Mouse (Mus musculus) CD4-positive, CD25-positive, alpha-beta regulatory T cell, adult 4 months (primary cell): Measurements from ENCODE around the gene Coq4. TPM values are rescaled to one million over a fixed set of nuclear protein-coding genes. Genes with fewer than 3 reads are reported as not detected.

Experiments used
- ATAC-seq: one replicate; pipeline ENCODE4 v1.8.0; 2017
- polyA plus RNA-seq, 2 experiments: library from polyadenylated mRNA; unstranded; fragments of 100-300 nt; shearing (Covaris generic); gene quantifications; one replicate each; pipeline ENCODE4 v1.2.1; 2017

Gene Coq4
- polyA plus RNA-seq, 2 experiments from 2014 or later = 5.0 to 11.6 TPM

- no peak for ATAC-seq
Observed at GRCm38 (mm10) chr2:29846911-29847310, 59.6 kb downstream of the Coq4 start.

Other genes with a start within 250 kb of the Coq4 start
- 10 to 100 TPM; 28.7 to 35.9 TPM for gene Rapgef1, start 167.8 kb upstream of the Coq4 start, polyA plus RNA-seq
- under 1 TPM in 1 of 2 experiments, not detected in 1; 0.30 TPM for gene Gm13420, start 35.8 kb upstream of the Coq4 start, polyA plus RNA-seq
- gene Gm13547, start 28.2 kb upstream of the Coq4 start, polyA plus RNA-seq = not detected
- 10 to 100 TPM; 20.3 to 34.2 TPM for gene Trub2, start 1.0 kb downstream of the Coq4 start, polyA plus RNA-seq
- 1 to 10 TPM; 1.1 to 1.8 TPM for gene Slc27a4, start 15.1 kb downstream of the Coq4 start, polyA plus RNA-seq
- 10 to 100 TPM; 21.1 to 25.3 TPM for gene Urm1, start 32.6 kb downstream of the Coq4 start, polyA plus RNA-seq
- under 1 TPM; 0.20 to 0.87 TPM for gene Cercam, start 81.7 kb downstream of the Coq4 start, polyA plus RNA-seq
- gene Odf2, start 101.7 kb downstream of the Coq4 start, polyA plus RNA-seq = 10 to 100 TPM; 47.1 to 62.9 TPM
- 10 to 100 TPM; 61.6 to 82.4 TPM for gene Gle1, start 147.9 kb downstream of the Coq4 start, polyA plus RNA-seq
- 100 to 1,000 TPM in 1 of 2 experiments, 10 to 100 TPM in 1; 70.4 to 103 TPM for gene Sptan1, start 178.1 kb downstream of the Coq4 start, polyA plus RNA-seq